Comparison of ENCODE assay signal across 10 mouse cellular contexts in genomic region chr12:86686551-86687330, GRCm38 (mm10). TPM values are rescaled to one million over a fixed set of nuclear protein-coding genes. Genes with fewer than 3 reads are reported as not detected.
A peak's percentile ranks its signal among the peaks of the same experiment; 100 is the strongest.
DNase-seq lines count a peak whose midpoint lies in the region; ATAC-seq and TF ChIP-seq lines count a peak whose summit lies in the region.
"Had no signal": no experiment of that assay in that cellular context is flagged by ENCODE, and none has a peak within 500 bp of the region (broad histone marks: within the 10 kb centered on the region; RNA-seq: fewer than 3 reads in every experiment).

No protein-coding gene starts in this region.

- TF ChIP-seq CTCF in heart, postnatal 0 days (IDR thresholded peaks at IDR 0.05; ENCODE audit: low read depth): no peak
- no peak for TF ChIP-seq CTCF in stomach, postnatal 0 days (IDR thresholded peaks at IDR 0.05; ENCODE audit: low read depth)

- 54% methylated on average over 12 of the region's 13 CpGs for WGBS in heart, postnatal 0 days
- 55% methylated on average over 13 of the region's 13 CpGs for WGBS in stomach, embryonic 15.5 days
- WGBS in stomach, postnatal 0 days: 58% methylated on average over 13 of the region's 13 CpGs
- WGBS in neural tube, embryonic 15.5 days: 56% methylated on average over 13 of the region's 13 CpGs

- DNase-seq in heart, postnatal 0 days (ENCODE audit: low spot score): no peak
- DNase-seq in heart, adult 8-10 months (ENCODE audit: low spot score): no peak
- DNase-seq in stomach, postnatal 0 days (ENCODE audit: low spot score): no peak
- DNase-seq in cerebellum, adult 9-11 months: peak; percentile 81
- DNase-seq in MN1 (ENCODE audit: low spot score): no peak
- no peak for DNase-seq in frontal cortex, adult 2 months (ENCODE audit: extremely low spot score in 1 of 2, low spot score in 1 of 2)
- DNase-seq: adrenal gland, adult 2 months had no signal

- peak overlapping the region; percentile 87 for H3K27ac ChIP-seq in heart, postnatal 0 days (ENCODE audit: low read depth)
- H3K27ac ChIP-seq in stomach, embryonic 15.5 days: peak overlapping the region; percentile 28; the same call in 1 of the 2 replicates
- H3K27ac ChIP-seq in stomach, postnatal 0 days (replicated peaks): no peak overlapping the region
- peak overlapping the region; percentile 64 for H3K27ac ChIP-seq in neural tube, embryonic 15.5 days (replicated peaks)
- H3K27ac ChIP-seq: limb, embryonic 13.5 days had no signal

- H3K9ac ChIP-seq in heart, postnatal 0 days (replicated peaks; ENCODE audit: low read depth, low read length): no peak overlapping the region
- no peak overlapping the region for H3K9ac ChIP-seq in stomach, embryonic 15.5 days
- H3K9ac ChIP-seq in stomach, postnatal 0 days (ENCODE audit: low read length): no peak overlapping the region
- no peak overlapping the region for H3K9ac ChIP-seq in neural tube, embryonic 15.5 days (replicated peaks)
- H3K9ac ChIP-seq: limb, embryonic 13.5 days had no signal

- no peaks in the 10 kb centered on the region for H3K27me3 ChIP-seq in heart, postnatal 0 days (ENCODE audit: control insufficient read depth, insufficient read depth, low read length)
- no peaks in the 10 kb centered on the region for H3K27me3 ChIP-seq in stomach, embryonic 15.5 days (replicated peaks)
- no peaks in the 10 kb centered on the region for H3K27me3 ChIP-seq in stomach, postnatal 0 days (ENCODE audit: control insufficient read depth, insufficient read depth, low read length)
- H3K27me3 ChIP-seq in neural tube, embryonic 15.5 days (replicated peaks): no peaks in the 10 kb centered on the region
- H3K27me3 ChIP-seq: limb, embryonic 13.5 days had no signal

- no peak overlapping the region for H3K4me3 ChIP-seq in heart, postnatal 0 days (ENCODE audit: low read depth, low read length)
- H3K4me3 ChIP-seq in stomach, embryonic 15.5 days (replicated peaks): no peak overlapping the region
- no peak overlapping the region for H3K4me3 ChIP-seq in stomach, postnatal 0 days (ENCODE audit: low read depth, low read length)
- no peak overlapping the region for H3K4me3 ChIP-seq in neural tube, embryonic 15.5 days (replicated peaks)
- H3K4me3 ChIP-seq: limb, embryonic 13.5 days had no signal

- no peak for ATAC-seq in heart, postnatal 0 days (ENCODE audit: insufficient read depth, low read depth)
- ATAC-seq in stomach, embryonic 15.5 days (ENCODE audit: insufficient read depth, low FRiP score, low read depth): no peak; the same call in 1 of the 2 replicates
- no peak for ATAC-seq in stomach, postnatal 0 days (ENCODE audit: low FRiP score, low TSS enrichment)
- 0 out of 2 replicates have a peak, but pooled peaks have one; percentile 10 for ATAC-seq in neural tube, embryonic 15.5 days (ENCODE audit: low FRiP score)

- no peaks in the 10 kb centered on the region for H3K9me3 ChIP-seq in heart, postnatal 0 days (replicated peaks; ENCODE audit: control insufficient read depth, low read length)
- H3K9me3 ChIP-seq in stomach, embryonic 15.5 days: no peaks in the 10 kb centered on the region
- no peaks in the 10 kb centered on the region for H3K9me3 ChIP-seq in stomach, postnatal 0 days (ENCODE audit: control insufficient read depth, low read length)
- no peaks in the 10 kb centered on the region for H3K9me3 ChIP-seq in neural tube, embryonic 15.5 days (replicated peaks)
- H3K9me3 ChIP-seq: limb, embryonic 13.5 days had no signal

- no peak overlapping the region for H3K4me2 ChIP-seq in heart, postnatal 0 days (ENCODE audit: low read depth, low read length)
- no peak overlapping the region for H3K4me2 ChIP-seq in stomach, embryonic 15.5 days
- no peak overlapping the region for H3K4me2 ChIP-seq in stomach, postnatal 0 days (replicated peaks; ENCODE audit: low read depth)
- no peak overlapping the region for H3K4me2 ChIP-seq in neural tube, embryonic 15.5 days
- H3K4me2 ChIP-seq: limb, embryonic 13.5 days had no signal

- H3K4me1 ChIP-seq in heart, postnatal 0 days (ENCODE audit: control insufficient read depth, insufficient read depth): peaks cover 14% of the 10 kb centered on the region
- H3K4me1 ChIP-seq in stomach, embryonic 15.5 days: no peaks in the 10 kb centered on the region
- no peaks in the 10 kb centered on the region for H3K4me1 ChIP-seq in stomach, postnatal 0 days (replicated peaks; ENCODE audit: control insufficient read depth, insufficient read depth)
- peaks cover 62% of the 10 kb centered on the region for H3K4me1 ChIP-seq in neural tube, embryonic 15.5 days

- TF ChIP-seq EP300 in heart, postnatal 0 days (IDR thresholded peaks at IDR 0.05; ENCODE audit: low read depth): no peak
- no peak for TF ChIP-seq EP300 in stomach, postnatal 0 days (optimal IDR thresholded peaks at IDR 0.05)

- H3K36me3 ChIP-seq in heart, postnatal 0 days (replicated peaks; ENCODE audit: control insufficient read depth, insufficient read depth, low read length): peaks cover 2% of the 10 kb centered on the region; the same call in 1 of the 2 replicates
- no peaks in the 10 kb centered on the region for H3K36me3 ChIP-seq in stomach, embryonic 15.5 days
- H3K36me3 ChIP-seq in stomach, postnatal 0 days (ENCODE audit: control insufficient read depth, insufficient read depth, low read length): no peaks in the 10 kb centered on the region
- H3K36me3 ChIP-seq in neural tube, embryonic 15.5 days: peaks cover 47% of the 10 kb centered on the region

RNA-seq across cellular contexts. Expression of gene Vash1, which starts 8.2 kb away (rescaled TPM):
- 35.0 and 38.1 TPM in 2 replicates for total RNA-seq in heart, postnatal 0 days (2014; rRNA removed; ENCODE audit: low replicate concordance)
- polyA plus RNA-seq in heart, postnatal 0 days (2015; fragmentation: Nextera tagmentation; extraction: Ambion mirVana): 8.2 and 8.9 TPM in 2 replicates
- 10 to 100 TPM in 3 of 4 experiments, 1 to 10 TPM in 1; 6.6 to 16.3 (median 13.3) TPM for total RNA-seq in heart, adult 8-10 months (2022)
- 8.7 and 9.7 TPM in 2 replicates for polyA plus RNA-seq in stomach, embryonic 15.5 days (2015; fragmentation: Nextera tagmentation; extraction: Ambion mirVana)
- polyA plus RNA-seq in stomach, postnatal 0 days (2015; fragmentation: Nextera tagmentation; extraction: Ambion mirVana): 3.4 and 3.5 TPM in 2 replicates
- polyA plus RNA-seq in neural tube, embryonic 15.5 days (2015; fragmentation: Nextera tagmentation; extraction: Ambion mirVana): 25.7 and 28.2 TPM in 2 replicates
- 21.3 and 22.4 TPM in 2 replicates for polyA plus RNA-seq in frontal cortex, adult 2 months (2012; rRNA removed)

RNA-seq across cellular contexts. Expression of gene Angel1, which starts 39.5 kb away (rescaled TPM):
- 2.2 and 4.4 TPM in 2 replicates for total RNA-seq in heart, postnatal 0 days (2014; rRNA removed; ENCODE audit: low replicate concordance)
- polyA plus RNA-seq in heart, postnatal 0 days (2015; fragmentation: Nextera tagmentation; extraction: Ambion mirVana): 4.4 and 4.7 TPM in 2 replicates
- total RNA-seq in heart, adult 8-10 months (2022): 1 to 10 TPM; 2.9 to 4.6 (median 3.8) TPM
- 7.1 and 9.0 TPM in 2 replicates for polyA plus RNA-seq in stomach, embryonic 15.5 days (2015; fragmentation: Nextera tagmentation; extraction: Ambion mirVana)
- polyA plus RNA-seq in stomach, postnatal 0 days (2015; fragmentation: Nextera tagmentation; extraction: Ambion mirVana): 3.9 and 4.3 TPM in 2 replicates
- 11.2 and 11.7 TPM in 2 replicates for polyA plus RNA-seq in neural tube, embryonic 15.5 days (2015; fragmentation: Nextera tagmentation; extraction: Ambion mirVana)
- polyA plus RNA-seq in frontal cortex, adult 2 months (2012; rRNA removed): 13.2 and 14.1 TPM in 2 replicates

RNA-seq across cellular contexts. Expression of gene Lrrc74a, which starts 47.4 kb away (rescaled TPM):
- not detected in 2 replicates for total RNA-seq in heart, postnatal 0 days (2014; rRNA removed; ENCODE audit: low replicate concordance)
- polyA plus RNA-seq in heart, postnatal 0 days (2015; fragmentation: Nextera tagmentation; extraction: Ambion mirVana): not detected in 2 replicates
- total RNA-seq in heart, adult 8-10 months (2022): not detected
- 0.08 TPM in 1 of 2 replicates, not detected in the other for polyA plus RNA-seq in stomach, embryonic 15.5 days (2015; fragmentation: Nextera tagmentation; extraction: Ambion mirVana)
- polyA plus RNA-seq in stomach, postnatal 0 days (2015; fragmentation: Nextera tagmentation; extraction: Ambion mirVana): not detected in 2 replicates
- polyA plus RNA-seq in neural tube, embryonic 15.5 days (2015; fragmentation: Nextera tagmentation; extraction: Ambion mirVana): not detected in 2 replicates
- not detected in 2 replicates for polyA plus RNA-seq in frontal cortex, adult 2 months (2012; rRNA removed)
- total RNA-seq: adrenal gland, adult 2 months had no signal
- polyA plus RNA-seq: adrenal gland, adult 2 months; limb, embryonic 13.5 days had no signal
